Mouse (Mus musculus): Measurements from ENCODE around the gene Soat2. TPM values are rescaled to one million over a fixed set of nuclear protein-coding genes. Genes with fewer than 3 reads are reported as not detected.
"Not testable (repeated sequence)": the region's sequence is repeated elsewhere in the genome, so short reads cannot be mapped to it uniquely, and the experiment has no call there.

The Soat2 gene
- total and polyA plus RNA-seq, 3 experiments: 0.28 to 10.4 (median 0.56) TPM

GRCm38 (mm10) chr15:102152646-102153045 is 2.3 kb downstream of the Soat2 start:
- Histone ChIP-seq H3K27ac (ENCODE audit: insufficient read depth, low read depth) (no peak overlapping the region), H3K79me2 (replicated peaks; ENCODE audit: control insufficient read depth, extremely low read depth, insufficient read depth, poor library complexity, severe bottlenecking) (no peaks in the 10 kb centered on the region), H3K4me1 (ENCODE audit: control insufficient read depth in 1 of 2, insufficient read depth in 2 of 2) (peaks cover 24 to 35% of the 10 kb centered on the region in 2 experiments), H3K9ac (ENCODE audit: insufficient read depth, low read depth) (no peak overlapping the region), H3K27me3 (replicated peaks) (peaks cover 3% of the 10 kb centered on the region), H3K4me3 (replicated peaks in 1 of 3; ENCODE audit: low read depth in 2 of 3, low read length in 2 of 3, poor library complexity in 1 of 3) (no peak overlapping the region), H3K9me3 (replicated peaks; ENCODE audit: low read length) (no peaks in the 10 kb centered on the region), H3K4me2 (ENCODE audit: insufficient read depth, low read depth, poor library complexity, severe bottlenecking) (no peak overlapping the region), H3K36me3 (replicated peaks in 1 of 2; ENCODE audit: control insufficient read depth in 1 of 2, insufficient read depth in 1 of 2, low read length in 1 of 2) (peaks cover 3 to 32% of the 10 kb centered on the region in 2 experiments)
- no peak for DNase-seq (ENCODE audit: extremely low read depth)
- TF ChIP-seq ZKSCAN1 (IDR thresholded peaks at IDR 0.05; ENCODE audit: borderline replicate concordance, low read depth, low read length): no peak
- TF ChIP-seq ZNF384 (IDR thresholded peaks at IDR 0.05; ENCODE audit: low read depth, low read length): peak; percentile 23; the same call in 1 of the 2 replicates
- TF ChIP-seq MEF2A (IDR thresholded peaks at IDR 0.05; ENCODE audit: borderline replicate concordance, low read depth, low read length): no peak
- no peak for TF ChIP-seq CHD2 (IDR thresholded peaks at IDR 0.05; ENCODE audit: low read length)
- TF ChIP-seq RCOR1 (conservative IDR thresholded peaks at IDR 0.05; ENCODE audit: low read depth, low read length): no peak
- TF ChIP-seq E2F4 (IDR thresholded peaks at IDR 0.05; ENCODE audit: insufficient replicate concordance, low read depth, low read length): no peak
- in situ Hi-C loops (cut with MboI; ENCODE audit: low pct_ligation_motif_present, low pct_unique_long_range_greater_than_20kb, low sequenced_read_pairs): no loop called here
- dilution Hi-C loops (cut with MboI; ENCODE audit: extremely low pct_ligation_motif_present, extremely low pct_unique_long_range_greater_than_20kb, low sequenced_read_pairs): no loop called here

DNA sequence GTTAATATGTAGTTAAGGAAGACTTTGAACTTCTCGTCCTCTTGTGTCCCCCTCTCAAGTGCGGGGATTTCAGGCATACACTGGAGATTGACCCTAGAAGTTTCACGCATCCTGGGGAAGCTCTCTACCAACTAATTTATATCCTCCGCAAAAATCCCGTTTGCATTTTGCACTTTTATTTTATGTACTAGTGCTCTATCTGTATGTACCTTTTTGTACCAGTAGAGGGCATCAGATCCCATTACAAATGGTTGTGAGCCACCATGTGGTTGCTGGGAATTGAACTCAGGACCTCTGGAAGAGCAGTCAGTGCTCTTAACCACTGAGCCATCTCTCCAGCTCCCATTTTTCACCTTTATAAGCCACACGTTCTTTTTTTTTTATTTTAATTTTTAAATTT is 4.7 kb downstream of the Soat2 start:
- H3K9me3 ChIP-seq (replicated peaks; ENCODE audit: low read length); H3K27me3 ChIP-seq (replicated peaks); H3K9ac ChIP-seq (ENCODE audit: insufficient read depth, low read depth); DNase-seq (ENCODE audit: extremely low read depth); H3K4me3 ChIP-seq (replicated peaks in 1 of 3; ENCODE audit: low read depth in 2 of 3, low read length in 2 of 3, poor library complexity in 1 of 3); H3K79me2 ChIP-seq (replicated peaks; ENCODE audit: control insufficient read depth, extremely low read depth, insufficient read depth, poor library complexity, severe bottlenecking); H3K4me2 ChIP-seq (ENCODE audit: insufficient read depth, low read depth, poor library complexity, severe bottlenecking); dilution Hi-C loops (cut with MboI; ENCODE audit: extremely low pct_ligation_motif_present, extremely low pct_unique_long_range_greater_than_20kb, low sequenced_read_pairs); H3K27ac ChIP-seq (ENCODE audit: insufficient read depth, low read depth); in situ Hi-C loops (cut with MboI; ENCODE audit: low pct_ligation_motif_present, low pct_unique_long_range_greater_than_20kb, low sequenced_read_pairs): not testable (repeated sequence)
- H3K4me1 ChIP-seq (ENCODE audit: control insufficient read depth in 1 of 2, insufficient read depth in 2 of 2): peaks cover 12 to 13% of the 10 kb centered on the region in 2 experiments
- H3K36me3 ChIP-seq (replicated peaks in 1 of 2; ENCODE audit: control insufficient read depth in 1 of 2, insufficient read depth in 1 of 2, low read length in 1 of 2): peaks cover 3 to 44% of the 10 kb centered on the region in 2 experiments
- TF ChIP-seq CTCF (conservative IDR thresholded peaks at IDR 0.05 in 1 of 2, IDR thresholded peaks at IDR 0.05 in 1 of 2; ENCODE audit: low read depth in 2 of 2, low read length in 2 of 2): peak; percentile 22 to 40; a peak in 3 of 4 replicates

GRCm38 (mm10) chr15:102156836-102157235 is 6.5 kb downstream of the Soat2 start:
- Histone ChIP-seq H3K9ac (ENCODE audit: insufficient read depth, low read depth) (no peak overlapping the region), H3K4me2 (ENCODE audit: insufficient read depth, low read depth, poor library complexity, severe bottlenecking) (no peak overlapping the region), H3K79me2 (replicated peaks; ENCODE audit: control insufficient read depth, extremely low read depth, insufficient read depth, poor library complexity, severe bottlenecking) (no peaks in the 10 kb centered on the region), H3K4me1 (ENCODE audit: control insufficient read depth in 1 of 2, insufficient read depth in 2 of 2) (peaks cover 0 to 5% of the 10 kb centered on the region in 2 experiments; a peak in 2 of 4 replicates), H3K36me3 (replicated peaks in 1 of 2; ENCODE audit: control insufficient read depth in 1 of 2, insufficient read depth in 1 of 2, low read length in 1 of 2) (peaks cover 3 to 60% of the 10 kb centered on the region in 2 experiments), H3K4me3 (replicated peaks in 1 of 3; ENCODE audit: low read depth in 2 of 3, low read length in 2 of 3, poor library complexity in 1 of 3) (no peak overlapping the region), H3K27ac (ENCODE audit: insufficient read depth, low read depth) (no peak overlapping the region), H3K9me3 (replicated peaks; ENCODE audit: low read length) (no peaks in the 10 kb centered on the region), H3K27me3 (replicated peaks) (no peaks in the 10 kb centered on the region)
- in situ Hi-C loops (cut with MboI; ENCODE audit: low pct_ligation_motif_present, low pct_unique_long_range_greater_than_20kb, low sequenced_read_pairs): no loop called here
- TF ChIP-seq USF1 (IDR thresholded peaks at IDR 0.05; ENCODE audit: low read depth, low read length) (no peak), TBP (conservative IDR thresholded peaks at IDR 0.05; ENCODE audit: low read depth, low read length) (no peak), MYC (IDR thresholded peaks at IDR 0.05; ENCODE audit: low read depth, low read length) (no peak), POLR2A (IDR thresholded peaks at IDR 0.05; ENCODE audit: low read depth, low read length) (no peak), MXI1 (IDR thresholded peaks at IDR 0.05; ENCODE audit: low read depth, low read length) (no peak), E2F4 (IDR thresholded peaks at IDR 0.05; ENCODE audit: insufficient replicate concordance, low read depth, low read length) (no peak), POLR2AphosphoS2 (IDR thresholded peaks at IDR 0.05; ENCODE audit: low read depth, low read length) (no peak), ETS1 (conservative IDR thresholded peaks at IDR 0.05; ENCODE audit: low read depth, low read length) (no peak), HCFC1 (IDR thresholded peaks at IDR 0.05; ENCODE audit: low read depth, low read length) (no peak), MAFK (IDR thresholded peaks at IDR 0.05; ENCODE audit: insufficient replicate concordance, low read length) (no peak), MEF2A (IDR thresholded peaks at IDR 0.05; ENCODE audit: borderline replicate concordance, low read depth, low read length) (no peak), SMC3 (IDR thresholded peaks at IDR 0.05; ENCODE audit: low read depth, low read length) (no peak), JUND (conservative IDR thresholded peaks at IDR 0.05; ENCODE audit: low read depth, low read length) (no peak), ZC3H11A (IDR thresholded peaks at IDR 0.05; ENCODE audit: low read depth, low read length) (no peak), SIN3A (IDR thresholded peaks at IDR 0.05; ENCODE audit: low read length) (no peak), UBTF (IDR thresholded peaks at IDR 0.05; ENCODE audit: low read depth, low read length) (no peak), BHLHE40 (IDR thresholded peaks at IDR 0.05; ENCODE audit: low read depth, low read length) (no peak), ZKSCAN1 (IDR thresholded peaks at IDR 0.05; ENCODE audit: borderline replicate concordance, low read depth, low read length) (no peak)
- dilution Hi-C loops (cut with MboI; ENCODE audit: extremely low pct_ligation_motif_present, extremely low pct_unique_long_range_greater_than_20kb, low sequenced_read_pairs): no loop called here
- DNase-seq (ENCODE audit: extremely low read depth): no peak

All from CH12.LX (cell line).